Mouse (Mus musculus) liver, embryonic 16.5 days (tissue): Measurements from ENCODE around the gene E2f2. TPM values are rescaled to one million over a fixed set of nuclear protein-coding genes. Genes with fewer than 3 reads are reported as not detected.
A peak's percentile ranks its signal among the peaks of the same experiment; 100 is the strongest.

Experiments used
- ATAC-seq: fragments of 200-750 bp; cut with Nextera tagmentation; 2 replicates; pipeline ENCODE4 v1.8.0; 2017; ENCODE audit warnings: low read depth, mild to moderate bottlenecking, moderate number of reproducible peaks, moderate library complexity
- H3K27ac ChIP-seq: fragments of 300-500 bp; sonication (generic); 2 replicates; pipeline ENCODE4 v1.5.1; 2014; ENCODE audit warnings: mild to moderate bottlenecking, low read length
- H3K27me3 ChIP-seq: fragments of 300-500 bp; sonication (generic); 2 replicates; pipeline ENCODE4 v1.6.1; 2014; ENCODE audit warnings: low read depth, low read length, mixed read lengths; ENCODE audit not compliant: control insufficient read depth, insufficient read depth
- H3K36me3 ChIP-seq: fragments of 300-500 bp; sonication (generic); 2 replicates; pipeline ENCODE4 v1.6.1; 2014; ENCODE audit warnings: mild to moderate bottlenecking; ENCODE audit not compliant: control insufficient read depth, insufficient read depth
- H3K4me1 ChIP-seq: fragments of 300-500 bp; sonication (generic); 2 replicates; pipeline ENCODE4 v1.6.1; 2014; ENCODE audit warnings: low read depth, low read length, mixed read lengths; ENCODE audit not compliant: control insufficient read depth
- H3K4me2 ChIP-seq: fragments of 300-500 bp; sonication (generic); 2 replicates; pipeline ENCODE4 v1.6.1; 2014; ENCODE audit warnings: low read depth, low read length, mixed read lengths
- H3K4me3 ChIP-seq: fragments of 300-500 bp; sonication (generic); 2 replicates; pipeline ENCODE4 v1.5.1; 2014; ENCODE audit warnings: low read depth, mild to moderate bottlenecking, low read length
- H3K9ac ChIP-seq: fragments of 300-500 bp; sonication (generic); 2 replicates; pipeline ENCODE4 v1.6.1; 2014; ENCODE audit warnings: low read depth, low read length
- H3K9me3 ChIP-seq: fragments of 300-500 bp; sonication (generic); replicated peaks from 2 replicates; pipeline ENCODE4 v1.6.1; 2016; ENCODE audit warnings: low read length; ENCODE audit not compliant: control insufficient read depth
- WGBS: fragments of 180-500 bp; shearing (Covaris S2); extraction: QIAGEN DNeasy Blood & Tissue Kit; methylation state at CpG from one replicate; pipeline ENCODE4 v1.1.7; 2014; ENCODE audit not compliant: insufficient replicate concordance; 5-methylcytosine and 5-hydroxymethylcytosine counted together
- polyA plus RNA-seq: library from polyadenylated mRNA; unstranded; fragments of >200 nt; fragmentation: Nextera tagmentation; extraction: Ambion mirVana; gene quantifications from 2 replicates; pipeline ENCODE4 v1.2.1, GENCODE M21; 2015

The E2f2 gene
- polyA plus RNA-seq, 1 experiment from 2014 or later, result 93.6 TPM

- peak overlapping the region; percentile 67 for H3K27ac ChIP-seq
- H3K4me3 ChIP-seq, result no peak overlapping the region
- peak; percentile 91 for ATAC-seq
- no peak overlapping the region for H3K9ac ChIP-seq
- no peak overlapping the region for H3K4me2 ChIP-seq
- WGBS, result 61% methylated on average over 8 of the region's 8 CpGs
- H3K27me3 ChIP-seq, result peaks cover 17% of the 10 kb centered on the region
- H3K9me3 ChIP-seq, result no peaks in the 10 kb centered on the region
- H3K36me3 ChIP-seq, result no peaks in the 10 kb centered on the region
- H3K4me1 ChIP-seq, result no peaks in the 10 kb centered on the region; the same call in none of the 2 replicates
Measured at GRCm38 (mm10) chr4:136214828-136215227, 42.6 kb downstream of the E2f2 start.

- Histone ChIP-seq H3K4me3 (no peak overlapping the region), H3K27ac (peak overlapping the region; percentile 67), H3K9me3 (no peaks in the 10 kb centered on the region), H3K9ac (no peak overlapping the region), H3K36me3 (no peaks in the 10 kb centered on the region), H3K4me1 (no peaks in the 10 kb centered on the region; the same call in none of the 2 replicates), H3K27me3 (peaks cover 18% of the 10 kb centered on the region), H3K4me2 (no peak overlapping the region)
- ATAC-seq, result no peak
- WGBS, result 58% methylated on average over 8 of the region's 8 CpGs
Measured at GRCm38 (mm10) chr4:136215576-136215975, 43.4 kb downstream of the E2f2 start.

DNA sequence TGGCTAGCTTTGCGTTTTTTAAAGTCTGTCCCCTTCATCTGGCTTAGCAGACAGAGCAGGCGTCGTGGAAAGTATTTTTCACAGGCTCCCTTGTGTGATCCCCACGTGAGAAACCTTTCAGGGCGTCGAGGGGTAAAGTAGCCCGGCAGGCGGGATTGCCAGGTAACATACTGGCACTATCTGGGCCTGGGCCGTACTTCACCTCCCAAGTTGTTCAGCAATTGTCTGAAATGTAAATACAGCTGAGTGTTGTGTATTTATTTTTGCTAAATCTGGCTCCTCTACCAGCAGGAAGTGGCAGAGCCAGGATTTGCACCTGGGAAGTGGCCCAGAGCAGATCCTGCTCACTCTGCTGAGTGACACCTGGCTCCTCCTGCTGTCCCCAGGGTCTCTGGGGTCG is 44.9 kb downstream of the E2f2 start:
- WGBS, result 46% methylated on average over 10 of the region's 10 CpGs
- Histone ChIP-seq H3K4me2 (no peak overlapping the region), H3K27me3 (peaks cover 20% of the 10 kb centered on the region), H3K4me3 (no peak overlapping the region), H3K27ac (no peak overlapping the region), H3K36me3 (no peaks in the 10 kb centered on the region), H3K4me1 (no peaks in the 10 kb centered on the region; the same call in none of the 2 replicates), H3K9ac (no peak overlapping the region), H3K9me3 (no peaks in the 10 kb centered on the region)
- ATAC-seq, result no peak

GRCm38 (mm10) chr4:136218595-136219214 is 46.5 kb downstream of the E2f2 start:
- no peak overlapping the region for H3K9ac ChIP-seq
- peaks cover 20% of the 10 kb centered on the region for H3K27me3 ChIP-seq
- no peak for ATAC-seq
- no peaks in the 10 kb centered on the region for H3K36me3 ChIP-seq
- H3K4me2 ChIP-seq, result no peak overlapping the region
- 25% methylated on average over 18 of the region's 18 CpGs for WGBS
- no peak overlapping the region for H3K4me3 ChIP-seq
- no peak overlapping the region for H3K27ac ChIP-seq
- H3K9me3 ChIP-seq, result no peaks in the 10 kb centered on the region
- H3K4me1 ChIP-seq, result no peaks in the 10 kb centered on the region; the same call in none of the 2 replicates

DNA sequence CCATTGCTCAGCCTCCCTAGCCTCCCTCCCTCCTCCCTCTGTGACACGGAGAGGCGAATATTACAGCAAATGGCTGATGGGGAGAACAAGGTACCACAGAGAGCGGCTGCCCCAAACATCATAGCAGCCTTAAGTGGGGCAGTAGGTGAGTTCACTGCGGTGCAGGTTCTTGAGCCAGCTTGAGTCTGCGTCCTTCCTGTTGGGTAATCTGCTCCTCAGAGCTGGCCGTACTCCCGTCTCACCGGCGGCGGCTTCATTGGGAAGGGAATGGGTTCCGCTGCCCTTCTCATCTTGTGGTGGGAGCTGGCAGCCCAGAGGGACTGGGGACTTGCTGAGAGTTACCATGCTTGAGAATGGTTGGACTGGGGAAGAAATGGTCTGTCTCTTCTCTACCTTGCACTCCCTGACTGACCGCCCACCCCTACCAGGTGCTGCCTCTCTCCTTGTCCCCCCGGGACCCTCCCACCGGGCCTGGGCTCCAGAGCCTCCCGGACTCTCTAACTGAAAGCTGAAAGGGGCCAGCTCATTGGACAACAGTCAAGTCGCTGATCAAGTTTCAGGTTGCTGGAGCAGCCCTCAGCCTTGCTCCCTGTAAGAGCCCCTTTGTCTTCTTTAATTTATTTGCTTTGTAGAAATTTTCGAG is 48.1 kb downstream of the E2f2 start:
- 17% methylated on average over 17 of the region's 17 CpGs for WGBS
- H3K4me2 ChIP-seq, result no peak overlapping the region

DNA sequence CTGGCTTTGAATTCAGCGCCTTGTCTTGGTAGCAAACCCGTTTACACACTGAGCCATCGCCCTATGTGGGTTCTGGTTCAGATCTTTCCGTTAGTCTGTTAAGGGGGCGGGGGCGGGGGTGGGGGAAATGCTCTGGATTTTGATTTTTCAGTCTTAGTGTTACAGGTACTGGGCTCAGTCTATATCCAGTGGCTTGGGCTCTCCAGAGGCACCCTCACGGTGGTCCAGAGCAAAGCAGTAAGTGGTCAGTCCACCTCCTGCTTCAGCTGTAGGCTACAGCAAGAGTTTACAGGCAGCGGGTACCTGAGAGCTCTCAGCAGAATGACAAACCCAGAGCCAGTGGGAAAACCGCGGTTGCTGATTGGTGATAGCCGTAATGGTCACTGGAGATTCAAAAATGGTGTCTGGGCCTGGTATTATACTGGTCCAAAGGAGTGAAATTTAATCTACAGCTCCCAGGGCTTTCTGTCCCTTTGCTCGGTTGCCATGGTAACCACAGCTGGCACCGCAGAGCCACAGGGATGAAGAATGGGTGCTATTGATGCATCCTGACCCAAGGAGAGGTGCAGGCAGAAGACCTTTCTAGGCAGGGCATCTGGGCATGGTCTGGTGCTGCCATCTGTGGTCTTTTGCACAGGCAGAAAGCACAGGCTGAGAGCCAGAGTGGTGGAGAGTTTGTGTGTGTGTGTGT is 51.5 kb downstream of the E2f2 start:
- Histone ChIP-seq H3K9me3 (no peaks in the 10 kb centered on the region), H3K4me1 (no peaks in the 10 kb centered on the region; the same call in none of the 2 replicates), H3K36me3 (no peaks in the 10 kb centered on the region), H3K27me3 (peaks cover 15% of the 10 kb centered on the region), H3K4me3 (no peak overlapping the region), H3K27ac (no peak overlapping the region), H3K9ac (no peak overlapping the region), H3K4me2 (no peak overlapping the region)
- WGBS, result 59% methylated on average over 13 of the region's 13 CpGs
- no peak for ATAC-seq

More for the DNA sequence above, 48.1 kb downstream of the E2f2 start:
- Histone ChIP-seq H3K36me3 (no peaks in the 10 kb centered on the region), H3K27me3 (peaks cover 20% of the 10 kb centered on the region), H3K27ac (no peak overlapping the region), H3K9me3 (no peaks in the 10 kb centered on the region), H3K9ac (no peak overlapping the region), H3K4me1 (no peaks in the 10 kb centered on the region; the same call in none of the 2 replicates), H3K4me3 (no peak overlapping the region)
- ATAC-seq, result no peak

- H3K9ac ChIP-seq, result no peak overlapping the region
- no peaks in the 10 kb centered on the region for H3K36me3 ChIP-seq
- 51% methylated on average over 5 of the region's 5 CpGs for WGBS
- no peak overlapping the region for H3K4me2 ChIP-seq
- no peak overlapping the region for H3K4me3 ChIP-seq
- peaks cover 10% of the 10 kb centered on the region for H3K27me3 ChIP-seq
- H3K27ac ChIP-seq, result no peak overlapping the region
- no peaks in the 10 kb centered on the region for H3K4me1 ChIP-seq
- no peak for ATAC-seq
- H3K9me3 ChIP-seq, result no peaks in the 10 kb centered on the region
Measured at GRCm38 (mm10) chr4:136224240-136224559, 52.0 kb downstream of the E2f2 start.

DNA sequence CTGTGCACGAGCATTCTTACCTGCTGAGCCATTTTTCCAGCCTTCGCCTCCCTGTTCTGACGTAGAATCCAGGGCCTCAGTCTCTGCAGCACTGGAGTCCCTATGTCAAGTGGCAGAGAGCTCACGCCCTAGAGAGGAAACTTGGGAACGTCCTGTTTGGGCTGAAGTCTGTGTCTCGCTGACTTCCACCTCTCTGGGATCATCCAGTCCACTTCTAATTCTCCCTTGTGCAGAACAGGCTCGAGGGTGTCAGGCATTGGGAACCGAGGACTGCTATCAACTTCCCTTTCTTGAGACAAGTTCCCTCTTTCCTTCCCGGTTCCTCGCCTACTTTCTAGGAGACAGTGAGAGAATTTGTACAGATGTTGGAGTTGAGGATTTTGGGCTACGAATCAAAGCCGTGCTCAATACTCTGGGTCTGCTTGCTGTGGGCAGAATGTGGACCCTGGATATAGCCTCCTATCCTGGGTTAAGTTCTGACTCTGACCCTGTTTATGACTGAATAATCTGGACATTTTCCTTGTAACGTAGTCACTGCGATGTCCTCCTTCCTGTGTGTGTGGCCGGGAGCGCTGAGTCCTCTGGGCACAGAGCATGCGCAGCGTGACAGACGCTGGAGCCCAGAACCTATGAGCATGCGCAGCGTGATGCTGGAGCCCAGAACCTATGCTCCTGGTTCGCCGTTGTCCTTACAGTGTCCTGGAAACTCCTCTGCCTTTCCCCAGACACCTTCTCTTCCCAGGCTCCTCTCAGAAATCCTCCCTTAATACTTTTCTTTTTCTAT is 52.7 kb downstream of the E2f2 start:
- Histone ChIP-seq H3K4me2 (no peak overlapping the region), H3K36me3 (no peaks in the 10 kb centered on the region), H3K4me1 (no peaks in the 10 kb centered on the region), H3K27me3 (peaks cover 3% of the 10 kb centered on the region), H3K9me3 (no peaks in the 10 kb centered on the region), H3K27ac (no peak overlapping the region), H3K9ac (no peak overlapping the region), H3K4me3 (no peak overlapping the region)
- ATAC-seq, result no peak
- 57% methylated on average over 23 of the region's 23 CpGs for WGBS
